Mouse (Mus musculus): Measurements from ENCODE around the gene Olfr1123. TPM values are rescaled to one million over a fixed set of nuclear protein-coding genes. Genes with fewer than 3 reads are reported as not detected.
"Not testable (repeated sequence)": the region's sequence is repeated elsewhere in the genome, so short reads cannot be mapped to it uniquely, and the experiment has no call there.

Gene Olfr1123
- not detected for total RNA-seq (2021)
- long read RNA-seq: 0 reads

GRCm38 (mm10) chr2:87416335-87416734 lies at the start of gene Olfr1123:
Olfr1123 (plus strand) TSS chr2:87416635.
- DNase-seq (ENCODE audit: low spot score in 2 of 2): no peak

- no peak for DNase-seq (ENCODE audit: low spot score in 2 of 2)
These were observed 46.8 kb upstream of the Olfr1123 start, which contains the start of gene Olfr1121 for GRCm38 (mm10) chr2:87369595-87369994. Olfr1121 (plus strand) TSS chr2:87369895.

- DNase-seq (ENCODE audit: low spot score in 2 of 2): no peak
These were observed 44.7 kb upstream of the Olfr1123 start for GRCm38 (mm10) chr2:87371726-87372125.

DNA sequence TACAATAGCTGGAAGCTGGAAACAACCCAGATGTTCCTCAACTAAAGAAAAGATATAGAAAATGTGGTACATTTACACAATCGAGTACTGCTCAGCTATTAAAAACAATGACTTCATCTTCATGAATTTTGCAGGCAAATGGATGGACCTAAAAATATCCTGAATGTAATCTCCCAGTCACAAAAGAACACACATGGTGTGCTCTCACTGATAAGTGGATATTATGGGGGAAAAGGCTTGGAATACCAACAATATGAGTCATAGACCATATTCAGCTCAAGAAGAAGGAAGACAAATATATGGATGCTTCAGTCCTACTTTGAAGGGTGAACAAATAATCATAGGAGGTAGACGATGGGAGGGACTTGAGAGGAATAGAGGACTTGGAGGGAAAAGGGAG lies 32.5 kb upstream of the Olfr1123 start:
- DNase-seq (ENCODE audit: low spot score in 2 of 2): no peak

DNA sequence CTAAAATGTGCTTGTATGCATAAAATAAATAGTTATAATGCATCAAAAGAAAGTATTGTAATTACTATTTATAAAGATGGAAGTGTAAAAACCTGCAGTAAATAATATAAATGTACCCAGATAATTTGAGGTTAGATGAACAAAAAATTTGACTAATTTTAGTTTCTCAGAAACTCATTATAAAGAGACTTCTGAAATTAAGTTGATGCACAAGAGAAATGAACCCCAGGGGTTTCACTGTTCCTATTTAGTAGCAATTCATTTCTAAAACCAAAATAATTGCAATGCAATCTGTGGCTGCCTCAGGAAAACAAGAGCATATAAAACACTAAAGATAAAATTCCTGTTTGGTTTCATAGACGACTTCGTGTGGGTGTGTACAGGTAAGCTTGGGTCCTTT lies 30.9 kb upstream of the Olfr1123 start, which contains the start of gene Olfr1122:
TSS of gene Olfr1122 (plus strand) at position 301 of the 400 bp plus-strand sequence.
- no peak for DNase-seq (ENCODE audit: low spot score in 2 of 2)

DNA sequence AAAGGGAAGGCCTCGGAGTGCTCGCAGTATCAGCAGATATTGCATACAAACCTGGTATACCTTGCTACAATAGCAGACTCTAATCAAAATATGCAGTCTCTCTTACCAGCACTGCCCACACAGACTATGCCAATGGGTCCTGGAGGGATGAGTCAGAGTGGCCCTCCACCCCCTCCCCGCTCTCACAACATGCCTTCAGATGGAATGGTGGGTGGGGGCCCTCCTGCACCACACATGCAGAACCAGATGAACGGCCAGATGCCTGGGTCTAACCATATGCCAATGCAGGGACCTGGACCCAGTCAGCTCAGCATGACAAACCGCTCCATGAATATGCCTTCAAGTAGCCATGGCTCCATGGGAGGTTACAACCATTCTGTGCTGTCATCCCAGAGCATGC lies 22.8 kb upstream of the Olfr1123 start:
- DNase-seq (ENCODE audit: low spot score in 2 of 2): peak in 1 of 2 experiments; percentile 7

DNA sequence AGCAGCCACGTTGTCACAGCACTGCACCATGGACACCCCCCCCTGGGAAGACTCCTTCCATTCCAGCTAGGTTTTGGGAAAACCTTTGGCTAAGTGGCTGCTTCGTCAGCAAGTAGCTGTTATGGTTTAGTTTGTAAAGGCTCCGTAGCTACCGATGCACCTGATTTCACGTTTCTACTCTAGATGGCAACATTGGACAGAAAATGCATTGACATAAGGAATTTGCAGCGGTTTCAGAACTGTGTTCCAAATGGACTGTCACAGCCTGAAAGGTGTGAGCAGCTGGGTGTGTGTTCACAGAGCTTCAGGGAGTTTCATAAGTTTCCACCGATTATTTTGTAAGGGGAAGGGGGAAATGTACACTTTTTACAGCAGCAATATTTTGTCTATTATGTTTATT lies 21.7 kb upstream of the Olfr1123 start:
- not testable (repeated sequence) for DNase-seq (ENCODE audit: low spot score in 2 of 2)

- DNase-seq (ENCODE audit: low spot score in 2 of 2): no peak
These were observed 13.5 kb downstream of the Olfr1123 start, which contains the start of gene Olfr1124 for GRCm38 (mm10) chr2:87429975-87430374. Olfr1124 (plus strand) TSS chr2:87430275.

DNA sequence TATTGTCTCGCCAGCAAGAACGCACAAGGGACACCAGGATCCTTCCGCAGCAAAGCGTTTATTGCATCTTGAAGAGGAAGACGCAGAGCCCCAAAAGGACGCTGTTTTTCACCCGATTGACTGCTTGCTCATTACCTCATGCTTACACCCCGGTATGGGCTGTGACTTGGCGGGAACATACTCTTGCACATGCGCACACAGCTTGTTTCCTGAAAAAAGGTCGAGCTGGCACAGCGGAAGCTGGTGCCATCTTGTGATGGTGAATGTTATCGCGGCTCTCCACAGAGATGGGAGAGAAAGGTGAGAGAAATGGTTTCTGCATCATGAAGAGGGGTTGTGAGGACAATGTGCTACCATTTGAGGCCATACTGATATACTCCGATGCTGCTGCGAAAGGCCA lies 21.3 kb downstream of the Olfr1123 start:
- no peak for DNase-seq (ENCODE audit: low spot score in 2 of 2)

GRCm38 (mm10) chr2:87453662-87454061 lies 37.2 kb downstream of the Olfr1123 start, which contains the start of gene Olfr1126:
Olfr1126 (plus strand) TSS chr2:87453962.
- DNase-seq (ENCODE audit: low spot score in 2 of 2): no peak

DNA sequence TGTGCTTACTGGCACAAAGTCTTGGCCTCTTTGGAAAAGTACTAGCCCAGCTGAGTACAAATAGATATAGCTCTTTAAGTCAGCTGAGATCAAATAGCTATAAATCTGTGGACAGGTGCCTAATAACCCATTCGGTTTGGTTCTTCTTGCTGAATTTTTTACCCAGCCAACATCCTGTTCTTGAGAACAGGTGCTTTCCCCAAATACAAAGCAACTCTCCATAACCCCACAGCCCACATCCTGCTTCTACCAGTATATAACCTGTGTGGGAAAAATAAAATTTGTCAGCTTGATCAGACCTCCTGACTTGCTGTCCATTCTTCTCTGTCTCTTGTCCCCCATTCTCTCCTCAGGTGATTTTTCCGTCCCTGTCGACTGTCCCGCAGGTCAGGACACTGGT lies 45.3 kb downstream of the Olfr1123 start:
- DNase-seq (ENCODE audit: low spot score in 2 of 2): no peak

Other genes with a start within 250 kb of the Olfr1123 start
- not detected for gene Olfr1112, start 228.8 kb upstream of the Olfr1123 start, total RNA-seq (2021)
- gene Olfr1113, start 207.7 kb upstream of the Olfr1123 start, total RNA-seq (2021): not detected
- not detected for gene Olfr1115, start 168.6 kb upstream of the Olfr1123 start, total RNA-seq (2021)
- not detected for gene Olfr1116, start 149.1 kb upstream of the Olfr1123 start, total RNA-seq (2021)
- not detected for gene Olfr1118, start 109.1 kb upstream of the Olfr1123 start, total RNA-seq (2021)
- not detected for gene Olfr1120, start 61.8 kb upstream of the Olfr1123 start, total RNA-seq (2021)
- gene Olfr1121, start 46.7 kb upstream of the Olfr1123 start, total RNA-seq (2021): not detected
- gene Olfr1122, start 30.8 kb upstream of the Olfr1123 start, total RNA-seq (2021): not detected
- not detected for gene Olfr1124, start 13.6 kb downstream of the Olfr1123 start, total RNA-seq (2021)
- not detected for gene Olfr1126, start 37.3 kb downstream of the Olfr1123 start, total RNA-seq (2021)
- not detected for gene Pramel7, start 80.5 kb downstream of the Olfr1123 start, total RNA-seq (2021)
- not detected for gene Pramel6, start 89.9 kb downstream of the Olfr1123 start, total RNA-seq (2021)
- not detected for gene Olfr153, start 115.2 kb downstream of the Olfr1123 start, total RNA-seq (2021)
- not detected for gene Olfr1128, start 128.9 kb downstream of the Olfr1123 start, total RNA-seq (2021)
- gene Olfr1129, start 157.3 kb downstream of the Olfr1123 start, total RNA-seq (2021): not detected
- gene Olfr1130, start 189.6 kb downstream of the Olfr1123 start, total RNA-seq (2021): not detected
- not detected for gene Olfr1131, start 210.5 kb downstream of the Olfr1123 start, total RNA-seq (2021)
- gene Olfr1132, start 220.9 kb downstream of the Olfr1123 start, total RNA-seq (2021): not detected
- gene Olfr1133, start 230.7 kb downstream of the Olfr1123 start, total RNA-seq (2021): not detected
- gene Olfr1134, start 241.8 kb downstream of the Olfr1123 start, total RNA-seq (2021): not detected

All from layer of hippocampus, adult 18-20 months (tissue).